Mouse (Mus musculus): Measurements from ENCODE around the gene Ppp1r14c. TPM values are rescaled to one million over a fixed set of nuclear protein-coding genes. Genes with fewer than 3 reads are reported as not detected.
A peak's percentile ranks its signal among the peaks of the same experiment; 100 is the strongest.
"Not testable (repeated sequence)": the region's sequence is repeated elsewhere in the genome, so short reads cannot be mapped to it uniquely, and the experiment has no call there.

Gene Ppp1r14c
- polyA plus RNA-seq, 1 experiment from 2014 or later = 2.7 TPM

- no peaks in the 10 kb centered on the region for H3K36me3 ChIP-seq (ENCODE audit: control insufficient read depth, insufficient read depth, low read length)
- H3K9me3 ChIP-seq (ENCODE audit: control insufficient read depth, low read depth, low read length) = no peaks in the 10 kb centered on the region
- no peak overlapping the region for H3K9ac ChIP-seq (replicated peaks; ENCODE audit: low read depth, low read length)
- H3K27me3 ChIP-seq (ENCODE audit: control insufficient read depth, insufficient read depth, low read length) = no peaks in the 10 kb centered on the region
- H3K27ac ChIP-seq (ENCODE audit: low read length) = no peak overlapping the region
- H3K4me1 ChIP-seq (ENCODE audit: control insufficient read depth, insufficient read depth, low read length) = no peaks in the 10 kb centered on the region
- no peak overlapping the region for H3K4me3 ChIP-seq (ENCODE audit: low read depth, low read length)
- no peak overlapping the region for H3K4me2 ChIP-seq (replicated peaks; ENCODE audit: low read depth, low read length)
- ATAC-seq (ENCODE audit: insufficient number of reproducible peaks, insufficient read depth, low FRiP score, low read depth) = no peak
- WGBS = 80% methylated on average over 4 of the region's 4 CpGs
These were observed 100.3 kb downstream of the Ppp1r14c start for GRCm38 (mm10) chr10:3466135-3466626.

GRCm38 (mm10) chr10:3468590-3468989 is 102.7 kb downstream of the Ppp1r14c start:
- no peak for ATAC-seq (ENCODE audit: insufficient number of reproducible peaks, insufficient read depth, low FRiP score, low read depth)
- no peaks in the 10 kb centered on the region for H3K36me3 ChIP-seq (ENCODE audit: control insufficient read depth, insufficient read depth, low read length)
- H3K27ac ChIP-seq (ENCODE audit: low read length) = no peak overlapping the region
- H3K4me2 ChIP-seq (replicated peaks; ENCODE audit: low read depth, low read length) = no peak overlapping the region
- no peaks in the 10 kb centered on the region for H3K9me3 ChIP-seq (ENCODE audit: control insufficient read depth, low read depth, low read length)
- H3K4me1 ChIP-seq (ENCODE audit: control insufficient read depth, insufficient read depth, low read length) = no peaks in the 10 kb centered on the region
- H3K9ac ChIP-seq (replicated peaks; ENCODE audit: low read depth, low read length) = no peak overlapping the region
- H3K27me3 ChIP-seq (ENCODE audit: control insufficient read depth, insufficient read depth, low read length) = no peaks in the 10 kb centered on the region
- 83% methylated on average over 4 of the region's 4 CpGs for WGBS
- no peak overlapping the region for H3K4me3 ChIP-seq (ENCODE audit: low read depth, low read length)

DNA sequence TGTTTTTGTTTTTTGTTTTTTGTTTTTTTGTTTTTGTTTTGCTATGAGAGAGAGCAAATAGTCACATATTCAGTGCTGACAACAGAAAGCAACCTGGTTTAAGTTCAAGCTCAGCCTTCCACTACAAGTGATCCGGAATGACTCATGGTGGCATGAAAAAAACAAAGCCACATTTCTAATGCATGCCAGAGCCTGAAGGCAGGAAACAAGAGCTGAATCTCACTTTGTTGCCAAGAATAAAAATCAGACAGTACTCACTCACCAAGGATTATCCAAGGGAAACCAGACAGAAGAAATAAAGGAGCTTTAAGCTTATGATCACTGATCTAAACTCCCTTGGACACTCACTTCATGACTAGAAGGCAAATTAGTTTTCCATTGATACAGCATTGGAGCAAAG is 110.8 kb downstream of the Ppp1r14c start:
- Histone ChIP-seq H3K27me3 (ENCODE audit: control insufficient read depth, insufficient read depth, low read length) (no peaks in the 10 kb centered on the region), H3K9ac (replicated peaks; ENCODE audit: low read depth, low read length) (no peak overlapping the region), H3K9me3 (ENCODE audit: control insufficient read depth, low read depth, low read length) (no peaks in the 10 kb centered on the region), H3K36me3 (ENCODE audit: control insufficient read depth, insufficient read depth, low read length) (no peaks in the 10 kb centered on the region), H3K4me3 (ENCODE audit: low read depth, low read length) (no peak overlapping the region), H3K4me2 (replicated peaks; ENCODE audit: low read depth, low read length) (no peak overlapping the region), H3K4me1 (ENCODE audit: control insufficient read depth, insufficient read depth, low read length) (no peaks in the 10 kb centered on the region), H3K27ac (ENCODE audit: low read length) (no peak overlapping the region)
- no peak for ATAC-seq (ENCODE audit: insufficient number of reproducible peaks, insufficient read depth, low FRiP score, low read depth)
- 78% methylated on average over 1 of the region's 1 CpGs for WGBS

DNA sequence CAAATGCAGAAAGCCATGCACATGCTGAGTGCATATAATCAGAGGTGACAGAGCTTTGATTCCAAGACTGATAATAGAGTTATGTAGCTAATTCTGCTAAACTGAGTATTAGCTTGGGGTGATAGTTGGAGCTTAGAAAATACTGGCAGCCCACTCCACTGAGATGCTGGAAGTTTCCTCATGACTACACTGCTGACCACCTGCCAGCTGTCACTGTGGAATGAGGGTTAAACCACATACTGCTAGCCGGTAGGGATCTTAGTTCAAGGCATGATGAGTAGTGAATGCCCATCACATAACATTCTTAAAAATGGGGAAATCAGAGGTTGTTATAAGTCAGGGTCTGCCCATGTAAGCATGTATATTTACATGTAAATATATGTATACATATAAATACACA is 113.9 kb downstream of the Ppp1r14c start:
- Histone ChIP-seq H3K4me1 (ENCODE audit: control insufficient read depth, insufficient read depth, low read length) (no peaks in the 10 kb centered on the region), H3K27me3 (ENCODE audit: control insufficient read depth, insufficient read depth, low read length) (no peaks in the 10 kb centered on the region), H3K4me3 (ENCODE audit: low read depth, low read length) (no peak overlapping the region), H3K27ac (ENCODE audit: low read length) (no peak overlapping the region), H3K36me3 (ENCODE audit: control insufficient read depth, insufficient read depth, low read length) (no peaks in the 10 kb centered on the region), H3K4me2 (replicated peaks; ENCODE audit: low read depth, low read length) (no peak overlapping the region), H3K9me3 (ENCODE audit: control insufficient read depth, low read depth, low read length) (no peaks in the 10 kb centered on the region; the same call in 1 of the 2 replicates), H3K9ac (replicated peaks; ENCODE audit: low read depth, low read length) (no peak overlapping the region)
- no peak for ATAC-seq (ENCODE audit: insufficient number of reproducible peaks, insufficient read depth, low FRiP score, low read depth)
- 87% methylated on average over 1 of the region's 1 CpGs for WGBS

DNA sequence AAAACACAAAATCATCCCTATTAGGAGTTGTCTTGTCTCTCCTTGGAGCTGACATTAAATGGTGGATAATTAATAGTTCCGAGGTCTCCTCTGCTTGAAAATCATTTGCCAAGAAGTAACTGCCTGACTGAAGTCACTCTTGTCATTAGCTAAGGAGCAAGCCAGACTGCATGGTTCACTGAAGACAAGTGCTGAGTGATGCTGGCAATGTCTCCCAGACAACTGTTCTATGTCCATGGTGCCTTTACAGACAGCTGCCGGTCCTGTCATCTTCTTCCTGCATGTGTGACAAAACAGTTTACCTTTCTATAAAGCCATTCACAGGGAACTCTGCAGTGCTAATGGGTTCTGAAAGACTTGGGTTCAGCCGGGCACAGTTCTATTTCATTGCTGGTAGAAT is 124.2 kb downstream of the Ppp1r14c start:
- Histone ChIP-seq H3K4me2 (replicated peaks; ENCODE audit: low read depth, low read length) (no peak overlapping the region), H3K4me1 (ENCODE audit: control insufficient read depth, insufficient read depth, low read length) (no peaks in the 10 kb centered on the region), H3K9me3 (ENCODE audit: control insufficient read depth, low read depth, low read length) (no peaks in the 10 kb centered on the region), H3K27ac (ENCODE audit: low read length) (no peak overlapping the region), H3K36me3 (ENCODE audit: control insufficient read depth, insufficient read depth, low read length) (no peaks in the 10 kb centered on the region), H3K27me3 (ENCODE audit: control insufficient read depth, insufficient read depth, low read length) (no peaks in the 10 kb centered on the region), H3K4me3 (ENCODE audit: low read depth, low read length) (no peak overlapping the region), H3K9ac (replicated peaks; ENCODE audit: low read depth, low read length) (no peak overlapping the region)
- WGBS = 92% methylated on average over 3 of the region's 3 CpGs
- ATAC-seq (ENCODE audit: insufficient number of reproducible peaks, insufficient read depth, low FRiP score, low read depth) = no peak

- no peaks in the 10 kb centered on the region for H3K4me1 ChIP-seq (ENCODE audit: control insufficient read depth, insufficient read depth, low read length)
- H3K9me3 ChIP-seq (ENCODE audit: control insufficient read depth, low read depth, low read length) = no peaks in the 10 kb centered on the region; the same call in 1 of the 2 replicates
- H3K36me3 ChIP-seq (ENCODE audit: control insufficient read depth, insufficient read depth, low read length) = no peaks in the 10 kb centered on the region
- H3K4me3 ChIP-seq (ENCODE audit: low read depth, low read length) = no peak overlapping the region
- no peak for ATAC-seq (ENCODE audit: insufficient number of reproducible peaks, insufficient read depth, low FRiP score, low read depth)
- no peak overlapping the region for H3K4me2 ChIP-seq (replicated peaks; ENCODE audit: low read depth, low read length)
- no peaks in the 10 kb centered on the region for H3K27me3 ChIP-seq (ENCODE audit: control insufficient read depth, insufficient read depth, low read length)
- H3K9ac ChIP-seq (replicated peaks; ENCODE audit: low read depth, low read length) = no peak overlapping the region
- WGBS = 65% methylated on average over 2 of the region's 2 CpGs
- H3K27ac ChIP-seq (ENCODE audit: low read length) = no peak overlapping the region
These were observed 130.9 kb downstream of the Ppp1r14c start for GRCm38 (mm10) chr10:3496791-3497190.

DNA sequence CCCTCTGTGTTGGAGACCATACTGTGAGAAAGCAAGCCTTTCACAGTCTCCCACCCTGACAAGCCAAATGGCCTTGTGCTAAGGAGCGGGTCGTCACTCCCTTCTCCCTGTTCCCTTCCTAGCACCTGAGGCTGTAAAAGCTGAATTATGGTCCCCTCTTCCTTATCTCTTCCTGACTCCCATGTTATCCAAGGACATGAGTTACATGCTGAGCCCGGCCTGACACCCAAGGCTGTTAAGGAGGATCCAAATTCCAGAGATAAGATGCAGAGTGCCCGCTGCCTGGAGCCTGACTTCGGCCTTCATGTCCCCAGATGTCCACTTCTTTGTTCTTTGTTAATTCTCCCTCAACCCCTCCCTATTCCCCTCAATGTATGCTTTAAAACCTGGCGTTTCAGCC is 135.0 kb downstream of the Ppp1r14c start:
- not testable (repeated sequence) for H3K4me1 ChIP-seq (ENCODE audit: control insufficient read depth, insufficient read depth, low read length); ATAC-seq (ENCODE audit: insufficient number of reproducible peaks, insufficient read depth, low FRiP score, low read depth)

DNA sequence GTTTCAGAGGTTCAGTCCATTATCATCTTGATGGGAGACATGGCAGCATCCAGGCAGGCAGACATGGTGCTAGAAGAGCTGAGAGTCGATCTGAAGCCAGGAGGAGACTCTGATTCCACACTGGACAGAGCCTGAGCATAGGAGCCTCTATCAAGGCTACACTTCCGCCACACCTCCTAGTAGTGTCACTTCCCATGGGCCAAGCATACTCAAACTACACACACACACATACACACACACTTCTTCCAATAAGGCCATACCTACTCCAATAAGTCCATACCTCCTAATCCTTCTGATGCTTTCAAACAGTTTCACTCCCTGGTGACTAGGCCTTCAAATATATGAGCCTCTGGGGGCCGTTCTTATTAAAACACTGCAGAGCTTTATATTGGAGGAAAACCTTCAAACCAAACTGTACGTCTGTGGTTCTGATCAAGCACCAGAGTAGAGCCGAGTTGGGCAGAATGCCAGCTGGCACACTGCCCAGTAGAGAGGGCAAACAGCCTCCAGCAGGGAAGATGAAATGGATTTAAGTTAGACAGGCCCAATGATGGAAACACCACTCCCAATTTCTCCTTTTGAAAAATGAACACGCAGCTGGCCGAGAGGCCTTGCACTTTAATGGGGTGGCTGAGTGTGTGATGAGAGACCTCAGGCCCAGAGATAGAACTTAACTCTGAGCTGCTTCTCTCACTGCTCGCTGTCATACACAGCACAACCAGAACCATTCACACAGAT is 141.8 kb downstream of the Ppp1r14c start:
- peak overlapping the region; percentile 41; the same call in 1 of the 2 replicates for H3K27ac ChIP-seq (ENCODE audit: low read length)
- peaks cover 11% of the 10 kb centered on the region; the same call in 1 of the 2 replicates for H3K4me1 ChIP-seq (ENCODE audit: control insufficient read depth, insufficient read depth, low read length)
- no peak overlapping the region for H3K4me3 ChIP-seq (ENCODE audit: low read depth, low read length)
- no peak overlapping the region for H3K9ac ChIP-seq (replicated peaks; ENCODE audit: low read depth, low read length)
- no peaks in the 10 kb centered on the region for H3K9me3 ChIP-seq (ENCODE audit: control insufficient read depth, low read depth, low read length)
- WGBS = 34% methylated on average over 8 of the region's 8 CpGs
- peak; percentile 72 for ATAC-seq (ENCODE audit: insufficient number of reproducible peaks, insufficient read depth, low FRiP score, low read depth)
- H3K36me3 ChIP-seq (ENCODE audit: control insufficient read depth, insufficient read depth, low read length) = no peaks in the 10 kb centered on the region
- no peak overlapping the region for H3K4me2 ChIP-seq (replicated peaks; ENCODE audit: low read depth, low read length)
- no peaks in the 10 kb centered on the region for H3K27me3 ChIP-seq (ENCODE audit: control insufficient read depth, insufficient read depth, low read length)

More for the DNA sequence above, 135.0 kb downstream of the Ppp1r14c start:
- H3K27ac ChIP-seq (ENCODE audit: low read length); H3K4me2 ChIP-seq (replicated peaks; ENCODE audit: low read depth, low read length); H3K9ac ChIP-seq (replicated peaks; ENCODE audit: low read depth, low read length); H3K4me3 ChIP-seq (ENCODE audit: low read depth, low read length); H3K36me3 ChIP-seq (ENCODE audit: control insufficient read depth, insufficient read depth, low read length); H3K9me3 ChIP-seq (ENCODE audit: control insufficient read depth, low read depth, low read length); H3K27me3 ChIP-seq (ENCODE audit: control insufficient read depth, insufficient read depth, low read length): not testable (repeated sequence)
- WGBS = 87% methylated on average over 6 of the region's 6 CpGs

GRCm38 (mm10) chr10:3508222-3508588 is 142.3 kb downstream of the Ppp1r14c start:
- H3K9ac ChIP-seq (replicated peaks; ENCODE audit: low read depth, low read length) = no peak overlapping the region
- WGBS = 58% methylated on average over 2 of the region's 2 CpGs
- H3K27me3 ChIP-seq (ENCODE audit: control insufficient read depth, insufficient read depth, low read length) = no peaks in the 10 kb centered on the region
- H3K4me2 ChIP-seq (replicated peaks; ENCODE audit: low read depth, low read length) = no peak overlapping the region
- peak overlapping the region; percentile 41; the same call in 1 of the 2 replicates for H3K27ac ChIP-seq (ENCODE audit: low read length)
- H3K4me3 ChIP-seq (ENCODE audit: low read depth, low read length) = no peak overlapping the region
- no peaks in the 10 kb centered on the region for H3K9me3 ChIP-seq (ENCODE audit: control insufficient read depth, low read depth, low read length)
- peaks cover 11% of the 10 kb centered on the region; the same call in 1 of the 2 replicates for H3K4me1 ChIP-seq (ENCODE audit: control insufficient read depth, insufficient read depth, low read length)
- peak; percentile 40 for ATAC-seq (ENCODE audit: insufficient number of reproducible peaks, insufficient read depth, low FRiP score, low read depth)
- no peaks in the 10 kb centered on the region for H3K36me3 ChIP-seq (ENCODE audit: control insufficient read depth, insufficient read depth, low read length)

Measured in stomach, embryonic 14.5 days (tissue).